Mouse (Mus musculus): ENCODE data around the gene Scd2. TPM values are rescaled to one million over a fixed set of nuclear protein-coding genes. Genes with fewer than 3 reads are reported as not detected.

The Scd2 gene
- polyA plus RNA-seq, 1 experiment from 2014 or later, result 35.6 TPM

- WGBS, result under 1% methylated on average over 43 of the region's 43 CpGs
- H3K27ac ChIP-seq (ENCODE audit: low read depth, low read length), result peak overlapping the region; percentile 96
- peak; percentile 64 for TF ChIP-seq CTCF (IDR thresholded peaks at IDR 0.05; ENCODE audit: low read depth)
- H3K27me3 ChIP-seq (replicated peaks; ENCODE audit: control insufficient read depth, insufficient read depth, low read length), result no peaks in the 10 kb centered on the region
- H3K9ac ChIP-seq (ENCODE audit: low read depth, low read length), result peak overlapping the region; percentile 50
- no peaks in the 10 kb centered on the region for H3K4me1 ChIP-seq (replicated peaks; ENCODE audit: control insufficient read depth, insufficient read depth, low read length)
- H3K36me3 ChIP-seq (ENCODE audit: control insufficient read depth, insufficient read depth), result no peaks in the 10 kb centered on the region
- no peaks in the 10 kb centered on the region for H3K9me3 ChIP-seq (ENCODE audit: control insufficient read depth)
- ATAC-seq, result peak; percentile 95
- H3K4me2 ChIP-seq (replicated peaks; ENCODE audit: low read depth), result peak overlapping the region; percentile 91
- peak overlapping the region; percentile 60 for H3K4me3 ChIP-seq (ENCODE audit: low read depth, low read length)
These were observed 26.5 kb upstream of the Scd2 start for GRCm38 (mm10) chr19:44266824-44267498.

GRCm38 (mm10) chr19:44267499-44268002 lies 25.9 kb upstream of the Scd2 start:
- peak overlapping the region; percentile 91 for H3K4me2 ChIP-seq (replicated peaks; ENCODE audit: low read depth)
- TF ChIP-seq CTCF (IDR thresholded peaks at IDR 0.05; ENCODE audit: low read depth), result no peak
- H3K9ac ChIP-seq (ENCODE audit: low read depth, low read length), result peak overlapping the region; percentile 50
- H3K9me3 ChIP-seq (ENCODE audit: control insufficient read depth), result no peaks in the 10 kb centered on the region
- H3K4me1 ChIP-seq (replicated peaks; ENCODE audit: control insufficient read depth, insufficient read depth, low read length), result no peaks in the 10 kb centered on the region
- H3K36me3 ChIP-seq (ENCODE audit: control insufficient read depth, insufficient read depth), result no peaks in the 10 kb centered on the region
- 8% methylated on average over 18 of the region's 18 CpGs for WGBS
- peak overlapping the region; percentile 60 for H3K4me3 ChIP-seq (ENCODE audit: low read depth, low read length)
- H3K27me3 ChIP-seq (replicated peaks; ENCODE audit: control insufficient read depth, insufficient read depth, low read length), result no peaks in the 10 kb centered on the region
- H3K27ac ChIP-seq (ENCODE audit: low read depth, low read length), result peak overlapping the region; percentile 96
- ATAC-seq, result no peak

- Histone ChIP-seq H3K9me3 (ENCODE audit: control insufficient read depth) (no peaks in the 10 kb centered on the region), H3K4me1 (replicated peaks; ENCODE audit: control insufficient read depth, insufficient read depth, low read length) (no peaks in the 10 kb centered on the region), H3K4me2 (replicated peaks; ENCODE audit: low read depth) (no peak overlapping the region), H3K9ac (ENCODE audit: low read depth, low read length) (no peak overlapping the region), H3K4me3 (ENCODE audit: low read depth, low read length) (no peak overlapping the region), H3K27ac (ENCODE audit: low read depth, low read length) (no peak overlapping the region), H3K36me3 (ENCODE audit: control insufficient read depth, insufficient read depth) (no peaks in the 10 kb centered on the region), H3K27me3 (replicated peaks; ENCODE audit: control insufficient read depth, insufficient read depth, low read length) (no peaks in the 10 kb centered on the region)
- 83% methylated on average over 4 of the region's 4 CpGs for WGBS
- TF ChIP-seq CTCF (IDR thresholded peaks at IDR 0.05; ENCODE audit: low read depth), result no peak
- ATAC-seq, result no peak
These were observed 19.8 kb upstream of the Scd2 start for GRCm38 (mm10) chr19:44273711-44274110.

GRCm38 (mm10) chr19:44274452-44274851 lies 19.0 kb upstream of the Scd2 start:
- no peaks in the 10 kb centered on the region for H3K36me3 ChIP-seq (ENCODE audit: control insufficient read depth, insufficient read depth)
- H3K4me1 ChIP-seq (replicated peaks; ENCODE audit: control insufficient read depth, insufficient read depth, low read length), result no peaks in the 10 kb centered on the region
- H3K4me2 ChIP-seq (replicated peaks; ENCODE audit: low read depth), result no peak overlapping the region
- no peak overlapping the region for H3K27ac ChIP-seq (ENCODE audit: low read depth, low read length)
- no peak for TF ChIP-seq CTCF (IDR thresholded peaks at IDR 0.05; ENCODE audit: low read depth)
- no peak overlapping the region for H3K4me3 ChIP-seq (ENCODE audit: low read depth, low read length)
- WGBS, result 96% methylated on average over 4 of the region's 4 CpGs
- no peak overlapping the region for H3K9ac ChIP-seq (ENCODE audit: low read depth, low read length)
- no peak for ATAC-seq
- no peaks in the 10 kb centered on the region for H3K9me3 ChIP-seq (ENCODE audit: control insufficient read depth)
- H3K27me3 ChIP-seq (replicated peaks; ENCODE audit: control insufficient read depth, insufficient read depth, low read length), result no peaks in the 10 kb centered on the region

GRCm38 (mm10) chr19:44275418-44275817 lies 18.1 kb upstream of the Scd2 start:
- H3K4me1 ChIP-seq (replicated peaks; ENCODE audit: control insufficient read depth, insufficient read depth, low read length), result 0 out of 2 replicates have a peak, but pooled peaks cover 2% of the 10 kb centered on the region
- H3K4me2 ChIP-seq (replicated peaks; ENCODE audit: low read depth), result no peak overlapping the region
- H3K36me3 ChIP-seq (ENCODE audit: control insufficient read depth, insufficient read depth), result no peaks in the 10 kb centered on the region
- ATAC-seq, result no peak
- no peak for TF ChIP-seq CTCF (IDR thresholded peaks at IDR 0.05; ENCODE audit: low read depth)
- H3K9ac ChIP-seq (ENCODE audit: low read depth, low read length), result no peak overlapping the region
- H3K27me3 ChIP-seq (replicated peaks; ENCODE audit: control insufficient read depth, insufficient read depth, low read length), result no peaks in the 10 kb centered on the region
- no peaks in the 10 kb centered on the region for H3K9me3 ChIP-seq (ENCODE audit: control insufficient read depth)
- H3K4me3 ChIP-seq (ENCODE audit: low read depth, low read length), result no peak overlapping the region
- H3K27ac ChIP-seq (ENCODE audit: low read depth, low read length), result no peak overlapping the region
- 86% methylated on average over 1 of the region's 1 CpGs for WGBS

GRCm38 (mm10) chr19:44276861-44277260 lies 16.6 kb upstream of the Scd2 start:
- no peaks in the 10 kb centered on the region for H3K27me3 ChIP-seq (replicated peaks; ENCODE audit: control insufficient read depth, insufficient read depth, low read length)
- no peaks in the 10 kb centered on the region for H3K36me3 ChIP-seq (ENCODE audit: control insufficient read depth, insufficient read depth)
- no peak overlapping the region for H3K27ac ChIP-seq (ENCODE audit: low read depth, low read length)
- no peak overlapping the region for H3K9ac ChIP-seq (ENCODE audit: low read depth, low read length)
- H3K4me3 ChIP-seq (ENCODE audit: low read depth, low read length), result no peak overlapping the region
- H3K4me1 ChIP-seq (replicated peaks; ENCODE audit: control insufficient read depth, insufficient read depth, low read length), result 0 out of 2 replicates have a peak, but pooled peaks cover 12% of the 10 kb centered on the region
- no peak for TF ChIP-seq CTCF (IDR thresholded peaks at IDR 0.05; ENCODE audit: low read depth)
- no peak overlapping the region for H3K4me2 ChIP-seq (replicated peaks; ENCODE audit: low read depth)
- WGBS, result 71% methylated on average over 5 of the region's 5 CpGs
- H3K9me3 ChIP-seq (ENCODE audit: control insufficient read depth), result no peaks in the 10 kb centered on the region
- no peak for ATAC-seq

Measured in intestine, postnatal 0 days (tissue).